Mouse (Mus musculus) layer of hippocampus, postnatal 14 days (tissue): Measurements from ENCODE around the gene Vangl2. TPM values are rescaled to one million over a fixed set of nuclear protein-coding genes. Genes with fewer than 3 reads are reported as not detected.
"Not testable (repeated sequence)": the region's sequence is repeated elsewhere in the genome, so short reads cannot be mapped to it uniquely, and the experiment has no call there.

Experiments
- DNase-seq, 2 experiments: peaks; one replicate each; pipeline ENCODE4 v3.0.0; 2021 to 2022; ENCODE audit warnings: low spot score in 2 of 2, mixed read lengths in 1 of 2
- total RNA-seq, 2 experiments: library from RNA; stranded (reverse); gene quantifications; 2 replicates each; pipeline ENCODE4 v1.2.3; 2021

Gene Vangl2
- total RNA-seq, 2 experiments from 2014 or later, result 21.9 to 22.4 TPM

DNA sequence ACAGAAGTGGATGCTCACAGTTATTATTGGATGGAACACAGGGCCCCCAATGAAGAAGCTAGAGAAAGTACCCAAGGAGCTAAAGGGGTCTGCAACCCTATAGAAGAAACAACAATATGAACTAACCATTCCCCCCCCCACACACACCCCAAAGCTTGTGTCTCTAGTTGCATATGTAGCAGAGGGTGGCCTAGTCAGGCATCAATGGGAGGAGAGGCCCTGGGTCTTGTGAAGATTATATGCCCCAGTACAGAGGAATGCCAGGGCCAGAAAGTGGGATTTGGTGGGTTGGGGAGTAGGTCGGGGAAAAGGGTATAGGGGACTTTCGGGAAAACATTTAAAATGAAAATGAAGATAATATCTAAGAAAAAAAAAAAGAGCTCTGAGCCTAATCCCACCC, 53.9 kb downstream of the Vangl2 start:
- not testable (repeated sequence) for DNase-seq

DNA sequence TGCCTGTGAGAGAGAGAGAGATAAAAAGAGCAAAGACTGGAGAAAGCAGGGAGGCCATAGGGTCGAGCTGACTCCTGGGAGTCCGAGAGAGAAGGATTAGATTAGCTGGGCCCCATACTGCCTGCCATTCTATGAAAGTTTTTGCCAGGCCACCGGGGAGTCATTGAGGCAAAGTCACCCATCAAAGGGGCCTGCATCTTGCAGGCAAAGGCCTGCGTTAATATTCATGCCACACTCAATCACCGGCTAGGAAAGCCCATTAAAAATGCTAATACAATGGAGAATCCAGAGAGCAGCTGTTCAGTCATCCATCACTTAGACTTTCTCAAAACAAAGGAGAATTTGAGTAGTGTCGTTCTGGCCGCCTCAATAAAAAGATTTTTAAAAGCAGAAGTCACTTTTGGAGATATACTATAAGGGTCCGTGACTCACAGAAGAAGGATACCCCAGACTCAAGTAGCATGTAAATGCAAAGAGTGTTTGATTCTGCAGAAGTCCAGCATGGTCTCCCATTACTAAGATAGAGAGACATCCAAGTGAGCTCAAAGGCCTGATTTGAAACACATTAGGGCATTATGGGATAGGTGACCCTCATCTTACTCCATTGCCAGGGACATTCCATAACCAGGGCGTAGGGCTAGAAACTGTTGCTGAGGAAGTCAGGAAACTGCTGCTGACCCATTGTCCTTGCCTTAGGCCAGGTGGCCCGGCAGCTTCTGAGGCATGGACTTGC, 57.2 kb downstream of the Vangl2 start:
- no peak for DNase-seq

DNA sequence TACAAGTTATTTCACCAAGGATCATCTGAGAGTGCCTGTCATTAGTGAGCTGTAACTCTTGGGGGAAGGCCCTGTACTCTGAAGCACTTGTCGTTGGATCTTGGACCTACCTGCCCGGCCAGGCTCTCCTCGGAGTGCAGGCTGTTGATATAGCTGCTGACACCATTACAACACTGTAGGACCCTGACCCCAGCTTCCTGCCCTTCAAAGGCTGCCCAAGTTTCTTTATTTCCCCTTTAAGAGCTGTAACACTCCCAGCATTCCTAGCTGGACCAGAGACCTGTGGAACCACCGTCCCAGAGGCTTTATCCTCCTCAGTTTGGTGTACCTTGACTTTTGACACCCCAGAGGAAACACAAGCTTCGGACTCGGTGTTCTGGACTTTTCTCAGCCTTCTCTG, 59.0 kb downstream of the Vangl2 start:
- DNase-seq, result no peak

GRCm38 (mm10) chr1:171966054-171966790, 62.0 kb downstream of the Vangl2 start:
- DNase-seq, result no peak

GRCm38 (mm10) chr1:171963613-171964012, 64.6 kb downstream of the Vangl2 start:
- no peak for DNase-seq

- DNase-seq, result no peak
Observed at GRCm38 (mm10) chr1:171961704-171962103, 66.5 kb downstream of the Vangl2 start.

DNA sequence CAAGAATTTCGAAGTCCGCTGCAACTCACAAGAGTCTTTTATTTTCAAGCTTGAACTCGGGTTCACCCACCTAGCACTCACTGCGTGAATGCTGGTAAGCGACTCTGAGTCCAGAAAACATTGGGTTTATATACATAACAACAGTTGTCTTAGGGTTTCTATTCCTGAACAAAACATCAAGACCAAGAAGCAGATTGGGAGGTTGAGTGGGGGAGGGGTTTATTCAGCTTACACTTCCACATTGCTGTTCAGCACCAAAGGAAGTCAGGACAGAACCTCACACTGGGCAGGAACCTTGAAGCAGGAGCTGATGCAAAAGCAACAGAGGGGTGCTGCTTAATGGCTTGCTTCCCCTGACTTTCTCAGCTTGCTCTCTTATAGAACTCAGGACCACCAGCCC, 67.5 kb downstream of the Vangl2 start:
- DNase-seq, result no peak

DNA sequence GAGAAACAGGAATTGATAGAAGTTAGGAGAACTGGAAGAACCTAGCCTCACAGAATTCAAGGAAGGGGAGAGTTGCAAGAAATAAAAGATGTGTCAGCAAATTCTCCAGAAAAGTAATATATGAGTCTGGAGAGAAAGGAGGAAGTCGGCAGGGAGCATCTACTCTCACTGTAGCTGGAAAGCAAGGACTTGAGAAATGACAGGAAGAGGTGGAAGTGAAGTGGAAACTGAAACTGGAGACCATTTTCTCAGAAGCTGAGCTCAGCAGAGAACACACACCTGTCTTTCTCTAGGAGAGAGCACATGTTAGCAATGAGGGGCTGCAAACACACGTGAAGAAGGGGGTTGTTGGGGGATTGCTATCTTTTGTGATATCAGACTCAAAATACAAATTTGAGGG, 70.8 kb downstream of the Vangl2 start:
- DNase-seq, result no peak

DNA sequence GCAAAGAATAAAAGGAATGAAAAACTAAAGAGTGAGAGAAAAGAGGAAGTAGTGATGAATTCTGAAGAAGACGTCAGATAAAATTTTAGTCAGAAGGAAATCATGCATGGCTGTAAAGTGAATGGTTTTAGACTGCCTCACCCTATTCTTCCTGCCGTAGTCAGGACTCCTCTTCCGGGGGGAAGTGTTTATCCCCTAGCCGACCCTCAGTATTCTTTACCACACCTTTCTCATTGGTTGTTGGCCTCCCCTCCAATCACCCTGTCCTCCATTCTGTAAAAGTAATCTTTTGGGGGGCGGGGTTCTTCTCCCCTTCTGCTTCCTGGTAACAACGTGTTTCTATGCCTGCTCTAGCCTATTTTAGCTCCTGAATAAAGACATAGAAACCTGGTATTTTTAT, 73.2 kb downstream of the Vangl2 start:
- DNase-seq, result no peak

Other genes with a start within 250 kb of the Vangl2 start
- gene Cd84, start 188.7 kb downstream of the Vangl2 start, total RNA-seq, result 1 to 10 TPM; 2.5 TPM
- under 1 TPM in 1 of 2 experiments, not detected in 1; 0.19 TPM for gene Gm10521, start 132.8 kb downstream of the Vangl2 start, total RNA-seq
- not detected for gene Slamf6, start 110.9 kb downstream of the Vangl2 start, total RNA-seq
- under 1 TPM; 0.85 to 0.91 TPM for gene Nhlh1, start 29.1 kb upstream of the Vangl2 start, total RNA-seq
- gene Copa, start 54.1 kb upstream of the Vangl2 start, total RNA-seq, result 100 to 1,000 TPM; 152 TPM
- 10 to 100 TPM; 71.4 to 73.2 TPM for gene Ncstn, start 54.4 kb upstream of the Vangl2 start, total RNA-seq
- gene Pex19, start 98.3 kb upstream of the Vangl2 start, total RNA-seq, result 100 to 1,000 TPM in 1 of 2 experiments, 10 to 100 TPM in 1; 98.8 to 110 TPM
- gene Dcaf8, start 119.6 kb upstream of the Vangl2 start, total RNA-seq, result 100 to 1,000 TPM in 1 of 2 experiments, 10 to 100 TPM in 1; 97.8 to 104 TPM
- 100 to 1,000 TPM; 360 to 376 TPM for gene Pea15a, start 178.4 kb upstream of the Vangl2 start, total RNA-seq
- 1 to 10 TPM; 1.1 to 1.4 TPM for gene Casq1, start 191.4 kb upstream of the Vangl2 start, total RNA-seq
- not detected for gene Atp1a4, start 230.0 kb upstream of the Vangl2 start, total RNA-seq
- 100 to 1,000 TPM; 185 to 195 TPM for gene Igsf8, start 233.2 kb upstream of the Vangl2 start, total RNA-seq